Mouse (Mus musculus): ENCODE data around the gene Gipc2.

GRCm38 (mm10) chr3:152121169-152122009, 44.6 kb downstream of the Gipc2 start:
- TF ChIP-seq POLR2A (IDR thresholded peaks at IDR 0.05; ENCODE audit: borderline replicate concordance, insufficient read depth, low read length), result no peak
- no peak for TF ChIP-seq CTCF (IDR thresholded peaks at IDR 0.05; ENCODE audit: borderline replicate concordance, insufficient read depth, low read depth, low read length)

All from cerebellum, adult 2 months (tissue).